Mouse (Mus musculus) right cerebral cortex, adult 2 months (tissue): Measurements from ENCODE around the gene Mrpl32.

ENCODE experiments used
- DNase-seq, 2 experiments: peaks; one replicate each; pipeline ENCODE4 v3.0.0; 2021 to 2022; ENCODE audit warnings: low spot score in 2 of 2

The Mrpl32 gene

DNA sequence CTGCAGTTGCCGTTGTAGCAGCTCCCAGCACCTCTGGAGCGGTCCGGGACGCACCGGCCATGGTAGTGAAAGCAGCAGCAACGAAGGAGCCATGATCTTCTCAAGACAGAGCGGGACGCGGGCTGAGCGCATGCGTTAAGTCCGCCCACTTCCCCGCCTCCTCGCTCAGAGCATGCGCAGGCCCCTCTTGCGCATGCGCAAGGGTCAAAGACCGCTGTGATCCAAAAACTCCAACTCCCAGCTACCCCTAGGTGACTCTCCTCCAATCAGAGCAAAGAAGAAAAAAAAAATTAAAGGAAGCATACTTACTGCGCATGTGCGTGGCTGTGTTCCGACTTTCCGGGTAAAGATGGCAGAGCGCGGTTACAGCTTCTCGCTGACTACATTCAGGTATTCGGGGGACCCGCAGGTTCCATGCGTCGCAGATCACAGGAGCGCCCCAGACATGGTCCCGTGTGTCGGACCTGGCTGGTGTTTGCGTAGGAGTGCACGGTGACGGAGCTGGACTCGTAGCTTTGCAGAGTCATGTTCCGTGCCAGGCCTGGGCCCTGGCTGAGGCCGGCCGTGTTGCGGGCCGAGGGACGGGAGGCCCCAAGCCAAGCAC, at the start of gene Mrpl32, which contains the start of gene Psma2:
Gene Mrpl32, minus strand, starts transcription at position 240 of the 604 bp plus-strand sequence.
Gene Psma2, plus strand, starts transcription at position 315 of the 604 bp plus-strand sequence.
- DNase-seq = peak; percentile 94 to 97

DNA sequence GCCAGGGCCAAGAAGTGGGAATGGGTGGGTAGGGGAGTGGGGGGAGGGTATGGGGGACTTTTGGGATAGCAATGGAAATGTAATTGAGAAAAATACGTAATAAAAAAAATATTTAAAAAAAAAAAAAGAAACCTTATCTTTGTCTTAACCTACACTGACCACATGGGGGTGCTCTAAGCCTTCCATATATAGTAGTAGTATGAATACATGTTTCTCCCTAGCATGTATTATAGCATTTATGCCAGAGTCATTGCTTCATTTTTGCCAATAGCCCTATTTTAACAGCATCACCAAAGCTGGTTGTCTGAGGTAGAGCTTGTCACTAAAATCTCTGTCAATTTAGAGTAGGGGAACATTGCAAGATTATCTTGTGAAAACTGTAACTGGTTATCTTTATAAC, 36.3 kb upstream of the Mrpl32 start:
- peak in 1 of 2 experiments; percentile 27 for DNase-seq

DNA sequence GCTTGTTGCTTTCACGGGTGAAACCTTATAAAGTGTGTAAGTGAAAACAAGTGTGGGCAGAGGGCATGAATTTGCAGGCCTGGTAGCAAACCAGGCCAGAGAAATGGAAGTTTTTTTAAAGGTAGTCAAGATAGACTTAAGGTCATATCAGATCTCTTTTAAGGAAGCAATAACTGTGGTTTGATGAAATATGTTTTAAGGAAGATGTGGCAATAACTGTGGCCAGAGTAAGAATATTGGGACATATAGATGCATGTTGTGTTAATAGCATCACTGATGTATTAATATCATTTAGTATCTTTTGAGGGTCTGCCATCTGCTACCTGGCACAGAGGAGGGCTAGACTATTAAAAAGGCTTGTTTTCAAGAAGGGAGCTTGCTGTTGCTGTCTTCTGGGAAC, 27.0 kb upstream of the Mrpl32 start:
- no peak for DNase-seq

DNA sequence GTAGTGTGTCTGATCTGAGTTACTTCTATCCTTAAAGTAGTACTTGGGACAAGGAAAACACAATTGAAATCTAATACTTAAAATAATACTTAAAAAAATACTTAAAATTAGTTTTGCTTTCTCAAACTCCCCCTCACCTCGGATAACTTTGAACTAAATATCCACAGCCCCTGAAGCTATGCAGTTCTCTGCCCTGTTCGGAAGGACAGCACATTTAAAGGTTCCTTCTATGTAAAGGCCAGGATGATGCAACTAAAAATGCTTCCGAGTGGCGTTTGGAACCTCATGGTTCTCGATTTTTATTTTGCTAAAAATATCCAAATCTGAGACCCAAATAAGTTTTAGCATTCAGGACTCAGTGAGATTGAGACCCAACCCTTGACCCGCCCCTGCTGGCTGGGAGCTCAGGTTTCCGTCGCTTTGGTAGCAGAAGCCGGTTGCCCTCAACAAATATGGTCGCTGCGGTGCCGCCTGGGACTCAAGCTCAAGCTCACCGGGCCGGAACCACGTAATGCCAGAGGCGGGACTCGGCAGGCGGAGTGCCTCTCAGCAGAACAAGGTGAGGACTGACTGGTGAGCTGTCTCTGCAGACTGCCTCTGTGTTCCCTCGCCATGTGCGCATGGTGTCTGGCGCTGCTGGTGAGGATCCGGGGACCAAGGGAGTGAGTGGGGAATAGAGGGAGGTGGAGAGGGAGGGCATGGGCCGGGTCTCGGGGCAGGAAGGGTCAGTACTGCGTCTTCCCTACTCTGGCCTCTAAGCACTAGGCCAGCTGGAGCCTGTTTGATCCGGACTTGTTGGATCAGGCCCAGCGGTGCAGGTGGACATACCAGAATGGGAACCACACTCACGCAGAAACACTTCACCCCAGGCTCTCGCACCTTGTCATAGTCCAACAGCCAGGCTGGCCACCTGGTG, 17.0 kb upstream of the Mrpl32 start, which contains the start of gene AW209491:
Gene AW209491, plus strand, starts transcription at position 429 of the 916 bp plus-strand sequence.
- peak; percentile 96 to 97 for DNase-seq

- peak; percentile 81 to 82 for DNase-seq
Observed at GRCm38 (mm10) chr13:14618724-14619123, 5.8 kb upstream of the Mrpl32 start.

DNA sequence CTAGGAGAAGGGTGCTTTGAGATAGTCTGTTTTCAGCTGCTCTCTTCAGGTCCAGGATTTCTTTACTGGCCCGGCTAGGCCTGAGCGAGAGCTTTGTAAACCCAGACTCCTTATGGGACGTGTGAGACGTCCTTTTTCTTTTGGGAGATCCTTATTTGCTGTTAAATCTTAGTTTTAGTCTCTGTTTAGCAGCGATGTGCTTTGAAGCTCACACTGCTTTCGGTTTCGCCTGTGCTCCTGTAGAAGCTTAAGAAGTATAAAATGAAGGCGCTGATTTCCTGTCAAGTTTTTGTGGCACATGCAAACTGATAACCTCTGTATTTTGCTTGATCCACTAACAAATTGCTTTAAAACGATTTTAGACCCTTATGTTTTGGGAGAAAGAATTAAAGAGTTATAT, 588 bp upstream of the Mrpl32 start:
- DNase-seq = no peak

DNA sequence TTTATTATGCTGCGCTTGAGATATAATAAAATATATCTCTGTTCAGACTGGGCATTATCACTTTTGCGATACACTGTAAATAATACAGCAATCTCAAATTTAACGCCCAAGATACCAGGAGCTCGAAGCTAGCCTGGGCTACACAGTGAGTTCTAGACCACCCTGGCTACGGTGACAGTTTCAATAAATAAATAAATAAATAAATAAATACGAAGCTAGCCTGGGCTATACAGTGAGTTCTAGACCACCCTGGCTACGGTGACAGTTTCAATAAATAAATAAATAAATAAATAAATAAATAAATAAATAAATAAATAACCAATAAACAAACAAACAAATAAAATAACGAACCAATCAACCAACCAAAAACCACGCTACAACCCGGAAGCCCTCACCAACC, 502 bp downstream of the Mrpl32 start:
- no peak for DNase-seq

GRCm38 (mm10) chr13:14607616-14608015, 5.3 kb downstream of the Mrpl32 start:
- DNase-seq = no peak

DNA sequence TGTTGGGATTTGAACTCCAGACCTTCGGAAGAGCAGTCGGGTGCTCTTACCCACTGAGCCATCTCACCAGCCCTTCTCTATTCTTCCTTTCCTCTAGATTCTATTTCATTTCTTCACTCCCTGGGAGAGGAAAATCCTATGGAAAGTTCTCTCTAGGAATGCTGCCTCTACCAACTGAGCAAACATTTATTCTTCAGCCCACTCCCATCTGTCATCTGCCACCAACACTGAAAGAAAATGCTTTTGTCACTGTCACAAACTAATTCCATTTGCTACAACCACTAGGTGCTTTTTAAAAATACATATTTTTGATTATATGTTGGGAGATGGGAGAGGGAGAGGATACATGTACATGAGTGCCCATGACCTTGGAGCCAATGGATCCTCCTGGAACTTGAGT, 10.2 kb downstream of the Mrpl32 start:
- peak in 1 of 2 experiments; percentile 18 for DNase-seq

DNA sequence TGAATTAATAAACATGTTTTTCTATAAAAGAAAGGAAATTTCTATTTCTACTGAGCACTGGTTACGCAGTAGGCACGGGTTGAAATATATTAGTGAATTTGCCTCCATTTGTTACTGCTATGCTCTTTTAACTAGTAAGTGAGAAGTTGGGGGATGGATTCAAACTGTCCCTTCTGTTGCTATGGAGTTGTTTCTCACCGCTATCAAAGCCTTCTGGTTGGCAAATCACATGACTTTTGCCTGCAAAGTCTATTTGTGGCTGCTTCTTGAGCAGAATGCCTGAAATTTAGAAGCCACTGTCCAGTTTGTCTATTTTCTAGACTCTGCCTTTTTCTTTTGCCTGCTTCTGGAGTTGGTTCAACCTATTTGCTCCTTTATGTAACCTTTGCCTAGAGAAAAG, 32.6 kb downstream of the Mrpl32 start:
- DNase-seq = no peak

DNA sequence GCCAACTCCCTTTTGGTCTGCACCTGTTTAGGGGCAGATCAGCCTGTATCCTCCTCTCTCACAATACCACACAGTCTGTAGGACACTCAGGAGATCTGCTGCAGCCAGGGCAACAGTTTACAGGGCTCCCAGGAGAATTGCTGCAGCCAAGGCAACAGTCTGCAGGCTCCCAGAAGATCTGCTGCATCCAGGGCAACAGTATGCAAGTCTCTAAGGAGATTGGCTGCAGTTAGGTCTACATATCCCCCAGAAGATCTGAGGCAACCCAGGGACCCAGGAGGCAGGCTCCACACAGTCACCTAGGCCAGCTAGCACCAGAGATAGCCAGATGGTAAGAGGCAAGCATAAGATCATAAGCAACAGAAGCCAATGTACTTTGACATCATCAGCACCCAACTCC, 38.8 kb downstream of the Mrpl32 start:
- DNase-seq = no peak

DNA sequence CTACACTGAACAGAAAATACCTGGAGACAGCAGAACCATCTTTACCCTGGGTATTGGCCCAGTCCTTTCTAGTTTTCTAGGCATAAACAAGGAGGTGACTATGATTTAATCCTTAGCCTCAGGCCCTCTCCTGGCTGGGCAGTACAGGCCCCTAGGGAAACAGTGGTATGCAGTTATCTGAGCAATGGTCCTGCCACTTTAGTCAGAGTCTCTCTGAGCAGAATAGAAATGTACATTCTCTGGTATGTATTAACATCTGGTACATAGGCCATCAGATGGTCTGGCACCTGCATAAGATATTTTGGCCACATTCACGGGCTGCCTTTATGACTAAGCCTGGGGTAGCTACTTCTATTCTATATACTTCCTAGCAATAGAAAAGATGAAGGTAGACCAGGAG, 51.6 kb downstream of the Mrpl32 start:
- DNase-seq = no peak
